Comparison of ENCODE assay signal across 15 mouse cellular contexts in the genomic region with DNA sequence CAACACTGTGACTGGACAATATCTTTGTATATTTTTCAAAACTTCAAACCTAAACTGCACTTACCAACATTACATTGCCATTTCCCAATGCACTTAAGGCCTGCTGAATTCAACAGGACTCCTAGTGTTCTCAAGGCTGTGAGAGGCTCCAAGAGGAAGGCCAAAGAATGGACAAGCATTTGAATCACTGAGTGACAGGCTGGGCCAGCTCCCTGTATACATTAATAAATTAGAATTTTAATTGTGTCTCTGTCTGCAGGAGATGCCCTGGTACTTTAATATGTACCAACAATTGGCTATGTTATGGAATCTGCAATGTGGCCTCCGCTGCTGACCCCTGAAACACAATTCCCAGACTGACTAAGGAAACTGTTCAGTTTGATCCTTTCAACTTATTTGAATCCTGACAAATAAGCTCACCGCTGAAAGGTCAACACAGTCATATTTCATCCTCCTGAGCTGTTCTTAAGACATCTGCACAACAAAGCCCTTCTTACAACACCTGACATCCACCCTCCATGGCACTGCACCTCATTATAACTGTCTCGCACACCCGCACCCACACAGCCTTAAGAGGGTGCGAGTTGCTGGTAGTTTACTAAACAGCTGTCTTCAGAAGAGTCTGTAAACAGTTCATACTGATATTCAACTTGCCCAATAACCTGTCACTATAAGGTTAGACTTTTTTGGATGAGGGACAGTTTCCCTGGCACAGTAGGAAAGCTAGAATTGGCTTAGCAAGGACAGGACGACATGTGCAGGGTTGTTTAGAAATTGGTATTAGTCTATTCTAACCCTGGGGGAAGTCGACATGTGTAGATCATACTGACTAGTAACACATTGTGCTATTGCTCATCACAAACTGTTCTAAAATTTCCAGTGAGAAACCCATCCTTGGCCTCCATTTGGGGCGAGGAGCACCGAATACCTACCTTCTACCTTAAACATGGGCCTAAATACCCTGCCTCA.
"Had no signal": no experiment of that assay in that cellular context is flagged by ENCODE, and none has a peak within 500 bp of the region (broad histone marks: within the 10 kb centered on the region; RNA-seq: fewer than 3 reads in every experiment).

No protein-coding gene starts in this region.

- H3K4me1 ChIP-seq: liver, embryonic 13.5 days; lung, embryonic 15.5 days had no signal

- H3K9me3 ChIP-seq: liver, embryonic 13.5 days; lung, embryonic 15.5 days; neural tube, embryonic 12.5 days had no signal

- H3K9ac ChIP-seq: limb, embryonic 12.5 days; liver, embryonic 13.5 days; liver, postnatal 0 days; lung, embryonic 15.5 days; neural tube, embryonic 12.5 days had no signal

- ATAC-seq: liver, postnatal 0 days had no signal

- H3K27ac ChIP-seq: layer of hippocampus, adult 2 months; limb, embryonic 12.5 days; liver, embryonic 13.5 days; lung, embryonic 15.5 days; macrophage; neural tube, embryonic 12.5 days; stomach, postnatal 0 days had no signal

- DNase-seq: kidney, adult 18-20 months; kidney, postnatal 10 days; kidney, postnatal 4 days; liver; liver, embryonic 13.5 days; liver, postnatal 0 days; lung, postnatal 14 days; thymus, postnatal 4 days had no signal

- H3K4me3 ChIP-seq: layer of hippocampus, adult 2 months; limb, embryonic 12.5 days; liver, embryonic 13.5 days; lung, embryonic 15.5 days; megakaryocyte, embryonic 14.5 days; neural tube, embryonic 12.5 days had no signal

- H3K4me2 ChIP-seq: limb, embryonic 12.5 days; liver, embryonic 13.5 days; lung, embryonic 15.5 days; neural tube, embryonic 12.5 days had no signal

- H3K27me3 ChIP-seq: limb, embryonic 12.5 days; liver, embryonic 13.5 days; lung, embryonic 15.5 days; megakaryocyte, embryonic 14.5 days; neural tube, embryonic 12.5 days had no signal
